Mouse (Mus musculus) kidney, adult 2 months (tissue): ENCODE measurements around the gene Akr1b8.

Experiments used
- CTCF ChIP-seq: fragments of 200-500 bp; conservative IDR thresholded peaks from 2 replicates; pipeline ENCODE4 v1.5.1; 2011; ENCODE audit warnings: low read depth, mild to moderate bottlenecking, control low read depth, low read length, moderate library complexity, mixed read lengths; ENCODE audit not compliant: insufficient read depth, insufficient read length
- POLR2A ChIP-seq: fragments of 200-500 bp; IDR thresholded peaks from one replicate; pipeline ENCODE4 v1.6.1; 2011; ENCODE audit warnings: low read depth, low read length, control low read depth

- TF ChIP-seq CTCF (no peak), POLR2A (no peak)
Measured at GRCm38 (mm10) chr6:34395897-34396296, 42.0 kb downstream of the Akr1b8 start.
